Mouse (Mus musculus) liver, adult 2 months (tissue): Measurements from ENCODE around the gene Ppm1e.

Source experiments
- CTCF ChIP-seq: fragments of 200-500 bp; IDR thresholded peaks from 2 replicates; pipeline ENCODE4 v1.5.1; 2011; ENCODE audit warnings: low read depth, low read length, control low read depth
- POLR2A ChIP-seq: fragments of 200-500 bp; IDR thresholded peaks from 2 replicates; pipeline ENCODE4 v1.6.1; 2011; ENCODE audit warnings: low read length, control low read depth; ENCODE audit not compliant: insufficient read depth; ENCODE audit errors: extremely low read depth

DNA sequence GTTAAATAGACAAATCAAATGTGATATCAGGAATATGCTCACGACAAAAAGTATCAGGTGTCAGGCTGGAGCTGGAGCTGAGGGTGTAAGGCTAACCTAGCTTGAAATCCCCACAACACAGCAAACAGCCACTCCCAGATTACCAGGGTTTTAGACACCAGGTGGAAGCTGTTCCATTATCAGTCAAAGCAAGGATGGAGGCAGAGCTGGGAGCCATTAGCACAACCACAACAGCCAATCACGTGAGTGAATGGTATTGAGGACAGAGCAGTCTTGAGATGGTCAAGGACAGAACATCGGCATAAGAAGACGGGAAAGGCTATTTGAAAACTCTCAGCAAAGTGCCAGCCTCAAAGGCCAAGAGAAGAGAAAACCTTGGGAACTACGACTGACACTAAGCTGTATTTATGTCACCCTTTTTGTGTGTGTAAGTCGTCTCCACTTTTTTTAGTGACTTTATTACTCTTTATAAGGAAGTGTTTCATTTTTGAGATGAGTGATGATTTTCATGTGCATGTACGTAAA, 5.1 kb downstream of the Ppm1e start:
- no peak for TF ChIP-seq CTCF
- TF ChIP-seq POLR2A: no peak
